Mouse (Mus musculus): ENCODE results near the gene Plvap.
"Not testable (repeated sequence)": the region's sequence is repeated elsewhere in the genome, so short reads cannot be mapped to it uniquely, and the experiment has no call there.

Plvap gene

DNA sequence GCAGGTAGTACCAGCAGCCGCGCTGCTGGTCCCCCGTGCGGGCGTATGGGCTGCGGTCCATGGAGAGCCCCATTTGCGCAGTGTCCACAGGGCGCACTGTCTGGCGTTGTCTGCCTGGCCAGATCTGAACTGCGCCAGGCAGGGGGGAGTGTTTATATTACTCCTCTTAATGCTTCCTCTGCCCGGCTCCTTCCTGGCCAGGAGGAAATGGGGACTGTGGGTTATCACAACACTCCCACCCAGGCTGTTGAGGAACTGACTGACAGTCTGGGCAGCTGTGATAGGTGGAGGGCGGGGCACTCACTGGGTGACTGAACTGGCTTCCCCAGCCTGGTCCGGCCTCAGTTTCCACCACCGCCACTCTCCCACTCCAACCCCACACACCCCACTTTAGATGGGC lies at the start of gene Plvap:
Plvap (minus strand) TSS at position 109 of the 400 bp plus-strand sequence.
- no peak for DNase-seq

- no peak for DNase-seq
Measured at GRCm38 (mm10) chr8:71560765-71561164, 49.2 kb upstream of the Plvap start.

DNA sequence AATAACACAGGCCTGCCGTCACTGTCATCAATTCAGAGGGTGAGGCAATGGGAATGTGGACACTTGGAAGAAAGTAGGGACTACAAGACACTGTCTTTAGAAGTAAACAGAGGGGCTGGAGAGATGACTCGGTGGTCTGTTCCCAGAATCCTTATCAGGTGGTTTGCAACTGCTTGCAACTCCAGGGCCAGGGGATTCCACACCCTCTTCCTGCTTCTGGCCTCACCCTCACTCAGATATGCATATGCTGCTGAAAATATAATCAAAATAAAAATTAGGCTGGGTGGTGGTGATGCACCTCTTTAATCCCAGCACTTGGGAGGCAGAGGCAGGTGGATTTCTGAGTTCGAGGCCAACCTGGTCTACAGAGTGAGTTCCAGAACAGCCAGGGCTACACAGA lies 48.5 kb upstream of the Plvap start:
- no peak for DNase-seq

DNA sequence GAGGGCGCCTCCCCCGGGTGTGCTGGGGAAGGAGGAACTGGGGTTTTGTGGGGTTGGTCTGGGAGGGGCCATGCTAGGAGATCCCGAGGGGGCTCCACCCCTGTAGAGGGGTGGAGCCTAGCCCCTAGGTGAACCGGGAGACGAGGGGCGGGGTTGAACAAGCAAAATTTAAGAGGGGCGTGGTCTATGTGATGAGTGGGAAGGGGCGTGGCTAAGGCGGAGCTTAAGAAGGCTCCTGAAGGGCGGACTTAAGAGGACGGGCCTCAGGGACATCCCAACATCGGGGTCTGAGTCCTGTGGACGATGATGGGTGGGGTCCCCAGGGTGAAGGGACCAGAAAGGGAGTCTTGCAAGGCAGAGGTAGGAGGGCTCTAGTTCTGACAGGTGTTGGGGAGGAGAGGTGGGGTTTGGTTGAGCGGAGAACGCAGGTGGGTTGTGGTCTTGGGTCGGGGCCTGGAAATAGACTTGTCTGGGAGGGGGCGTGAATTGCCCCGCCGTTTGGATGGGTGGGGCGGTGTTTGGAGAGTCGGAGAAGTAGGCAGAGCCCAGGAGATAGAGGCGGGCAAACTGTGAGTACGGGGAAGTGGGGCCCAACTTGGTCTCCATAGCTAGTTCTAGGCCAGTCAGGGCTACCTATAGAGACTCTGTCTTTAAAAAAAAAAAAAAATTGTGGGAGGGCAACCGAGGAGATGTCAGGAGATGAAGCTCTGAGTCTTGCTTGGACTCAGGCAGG lies 47.6 kb upstream of the Plvap start:
- no peak for DNase-seq

GRCm38 (mm10) chr8:71558071-71558957 lies 46.8 kb upstream of the Plvap start, which contains the start of gene Tmem221:
Tmem221 (minus strand) TSS chr8:71558871.
- no peak for DNase-seq

DNA sequence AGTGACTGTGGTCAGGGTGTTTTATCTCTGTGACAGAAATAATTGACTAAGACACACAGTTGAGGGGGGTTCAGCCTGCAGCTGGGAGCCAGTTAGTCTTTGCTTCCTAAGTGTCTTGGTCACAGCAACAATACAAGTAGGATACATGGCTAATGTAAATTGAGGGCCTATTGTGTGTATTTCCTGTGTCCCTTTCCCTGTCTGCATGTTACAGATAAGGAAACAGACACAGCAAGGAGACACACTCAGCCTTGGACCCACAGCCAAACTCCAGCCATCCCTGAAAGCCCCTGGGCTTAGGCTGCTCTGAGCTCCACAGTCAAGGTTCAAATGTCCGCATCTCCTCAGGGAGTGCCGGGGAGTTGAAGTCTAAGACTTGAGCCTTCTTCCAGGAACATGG lies 43.1 kb upstream of the Plvap start:
- no peak for DNase-seq

GRCm38 (mm10) chr8:71554001-71554400 lies 42.4 kb upstream of the Plvap start:
- DNase-seq = no peak

- DNase-seq = no peak
Measured at GRCm38 (mm10) chr8:71552770-71553169, 41.2 kb upstream of the Plvap start.

DNA sequence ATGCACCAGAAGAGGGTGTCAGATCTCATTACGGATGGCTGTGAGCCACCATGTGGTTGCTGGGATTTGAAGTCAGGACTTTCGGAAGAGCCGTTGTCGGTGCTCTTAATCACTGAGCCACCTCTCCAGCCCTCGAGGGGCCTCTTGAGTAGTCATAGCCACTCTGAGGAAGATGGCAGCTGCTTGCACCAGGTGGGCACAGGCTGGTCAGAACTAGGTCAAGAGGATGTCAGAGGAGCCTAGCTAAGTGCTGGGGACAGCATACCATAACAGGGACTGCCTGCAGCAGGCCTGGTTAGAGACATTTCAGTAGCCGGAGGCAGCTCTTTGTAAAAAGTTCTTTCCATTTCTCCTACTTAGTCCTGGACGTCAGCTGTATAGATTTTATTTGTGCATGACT lies 39.2 kb upstream of the Plvap start:
- DNase-seq = no peak

DNA sequence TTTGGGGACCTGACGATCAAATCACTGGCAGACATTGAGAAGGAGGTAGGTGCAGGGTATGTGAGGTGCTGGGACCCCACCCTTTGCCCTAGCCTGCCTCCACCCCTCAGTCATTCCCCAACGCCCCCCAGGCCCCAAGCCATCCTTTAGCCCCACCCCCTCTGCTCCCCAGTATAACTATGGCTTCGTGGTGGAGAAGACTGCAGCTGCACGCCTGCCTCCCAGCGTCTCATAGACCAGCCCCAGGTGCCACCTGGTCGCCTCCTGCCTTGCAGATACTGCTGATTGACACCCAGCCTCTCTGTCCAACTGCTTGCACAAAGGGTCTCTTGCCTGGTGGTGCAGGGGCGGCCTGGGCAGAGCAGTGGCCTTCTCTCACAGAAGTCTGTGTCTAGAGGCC lies 36.0 kb upstream of the Plvap start:
- DNase-seq = no peak

GRCm38 (mm10) chr8:71545053-71545452 lies 33.5 kb upstream of the Plvap start:
- no peak for DNase-seq

DNA sequence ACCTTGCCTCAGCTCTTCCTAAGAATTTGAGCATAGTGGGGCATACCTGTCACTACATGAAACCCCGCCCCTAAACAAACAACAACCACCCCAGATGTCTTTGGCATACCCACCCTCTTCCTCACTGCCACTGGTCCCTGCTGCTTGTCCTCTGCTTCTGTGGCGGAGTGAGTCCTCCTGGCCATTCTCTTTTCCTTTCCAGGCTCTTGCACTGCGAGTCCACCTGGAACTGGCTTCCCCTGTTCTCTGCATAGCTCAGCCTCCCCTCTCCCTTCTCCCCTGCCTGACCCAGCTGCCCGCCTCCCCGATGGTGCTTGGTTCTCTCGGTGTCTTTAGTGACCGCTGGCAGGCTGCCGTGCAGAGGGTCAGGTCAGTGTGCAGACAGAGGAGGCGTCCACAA lies 32.2 kb upstream of the Plvap start:
- DNase-seq = no peak

DNA sequence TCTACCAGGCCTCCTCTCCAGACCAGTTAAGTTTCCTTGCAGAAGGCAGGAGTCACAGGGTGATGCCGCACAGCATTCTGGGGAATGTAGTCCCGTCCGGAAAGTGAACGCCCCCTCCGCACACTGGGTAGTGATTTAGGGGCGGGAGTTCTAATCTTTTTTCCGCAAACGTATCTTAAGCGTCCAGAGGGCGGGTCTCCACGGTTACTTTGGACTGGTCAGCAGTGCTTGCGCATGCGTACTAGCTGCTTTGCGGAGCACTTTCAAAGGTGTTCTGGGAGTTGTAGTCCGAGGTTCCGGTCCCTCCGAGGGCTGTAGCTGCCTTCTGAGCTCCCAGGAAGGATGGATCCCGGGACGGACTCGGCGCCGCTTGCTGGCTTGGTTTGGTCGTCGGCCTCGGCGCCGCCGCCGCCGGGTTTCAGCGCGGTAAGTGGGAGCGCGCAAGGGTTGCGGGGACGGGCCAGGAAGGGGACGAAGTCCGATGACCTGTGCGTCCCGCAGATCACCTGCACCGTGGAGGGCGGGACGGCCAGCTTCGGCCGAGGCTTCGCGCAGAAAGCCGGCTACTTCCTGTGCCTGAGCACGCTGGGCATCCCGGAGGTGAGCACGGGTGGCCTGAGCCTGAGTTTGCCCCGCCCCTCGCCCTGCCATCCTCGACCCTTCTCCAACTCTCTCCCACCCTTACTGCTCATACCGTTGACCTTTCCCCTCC lies 31.2 kb upstream of the Plvap start, which contains the start of gene Mvb12a:
Mvb12a (plus strand) TSS at position 291 of the 712 bp plus-strand sequence.
- DNase-seq = peak; percentile 98

- peak; percentile 38 for DNase-seq
Measured at GRCm38 (mm10) chr8:71537028-71537867, 25.7 kb upstream of the Plvap start, which contains the start of gene Bst2. Bst2 (minus strand) TSS chr8:71537456.

DNA sequence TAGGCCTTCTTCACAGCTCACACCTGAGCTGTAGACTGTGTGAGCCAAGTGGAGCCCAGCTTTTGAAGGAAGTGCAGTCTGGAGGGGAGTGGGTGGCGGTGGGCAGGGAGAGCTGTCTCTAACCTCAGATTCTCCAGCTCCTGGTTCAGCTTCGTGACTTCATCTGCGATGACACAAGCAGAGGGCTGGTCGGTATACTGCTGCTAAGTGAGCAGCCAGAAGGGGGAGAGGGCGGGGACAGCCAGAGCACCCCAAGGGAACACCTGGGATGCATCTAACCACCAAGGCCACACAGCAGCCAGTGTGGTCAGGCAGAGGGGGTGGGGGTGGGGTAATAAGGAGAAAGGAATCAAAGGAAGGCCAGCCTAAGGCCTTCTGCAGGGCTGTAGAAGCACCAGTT lies 24.1 kb upstream of the Plvap start:
- no peak for DNase-seq

GRCm38 (mm10) chr8:71534263-71534810 lies 22.8 kb upstream of the Plvap start:
- DNase-seq = no peak

DNA sequence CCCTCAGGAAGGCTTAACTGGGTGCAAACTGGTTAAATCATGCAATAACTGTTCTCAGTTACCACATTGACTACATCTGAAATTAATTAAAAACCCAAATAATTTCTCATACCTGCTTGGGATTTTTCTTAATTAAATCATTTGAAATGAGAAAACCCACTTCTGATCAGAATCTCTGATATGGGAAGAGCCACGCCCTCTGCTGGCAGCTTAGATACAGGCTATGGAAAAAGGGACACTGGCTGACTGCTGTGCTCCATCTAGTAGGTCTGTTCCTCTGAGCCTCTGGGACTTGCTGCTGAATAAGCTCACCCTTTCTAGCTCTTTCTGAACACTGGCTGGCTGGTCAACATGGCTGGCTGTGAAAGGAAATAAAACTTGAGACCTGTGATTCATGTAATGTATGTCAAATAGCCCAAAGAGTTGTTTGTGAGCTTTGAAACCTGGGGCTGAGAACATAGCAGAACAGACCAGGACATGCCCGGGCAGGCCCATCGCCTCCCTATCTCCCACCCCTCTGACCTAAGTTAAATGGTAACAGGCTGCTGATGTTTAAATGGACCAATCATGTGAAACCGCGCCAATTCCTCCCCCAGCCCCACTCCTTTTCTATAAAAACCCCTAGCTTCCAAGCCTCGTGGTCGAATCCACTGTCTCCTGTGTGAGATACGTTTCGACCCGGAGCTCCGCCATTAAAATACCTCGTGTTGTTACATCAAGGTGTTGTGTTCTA lies 19.3 kb upstream of the Plvap start:
- DNase-seq = not testable (repeated sequence)

DNA sequence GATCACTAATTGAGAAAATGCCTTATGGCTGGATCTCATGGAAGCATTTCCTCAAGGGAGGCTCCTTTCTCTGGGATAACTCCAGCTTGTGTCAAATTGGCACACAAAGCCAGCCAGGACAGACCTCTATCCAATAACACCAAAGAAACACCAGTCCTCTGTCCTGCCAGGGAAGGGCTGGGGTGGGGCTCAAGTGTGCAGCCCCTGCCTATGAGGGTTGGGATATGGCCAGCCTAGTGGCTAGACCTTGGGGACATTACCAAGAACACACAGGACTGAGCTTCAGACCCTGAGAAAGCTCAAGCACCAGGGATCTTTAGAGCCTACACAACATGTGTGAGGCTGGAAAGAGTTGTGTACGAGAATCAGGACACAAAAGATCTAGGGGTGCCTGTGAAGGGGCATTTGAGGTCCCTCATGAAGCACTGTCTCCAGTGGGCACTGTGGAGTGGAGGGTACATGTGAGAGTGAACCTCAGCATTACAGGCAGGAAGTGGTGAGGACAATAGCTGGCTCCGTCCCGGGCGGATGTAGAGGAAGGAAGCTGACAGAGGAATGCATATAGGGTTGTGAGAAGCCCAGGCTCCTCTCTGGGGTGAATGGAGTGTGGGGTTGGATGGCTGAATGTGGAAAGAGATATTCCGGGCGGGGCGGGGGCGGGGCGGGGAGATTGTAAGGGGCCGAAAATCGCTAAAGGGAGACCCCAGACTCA lies 17.0 kb upstream of the Plvap start:
- DNase-seq = no peak

DNA sequence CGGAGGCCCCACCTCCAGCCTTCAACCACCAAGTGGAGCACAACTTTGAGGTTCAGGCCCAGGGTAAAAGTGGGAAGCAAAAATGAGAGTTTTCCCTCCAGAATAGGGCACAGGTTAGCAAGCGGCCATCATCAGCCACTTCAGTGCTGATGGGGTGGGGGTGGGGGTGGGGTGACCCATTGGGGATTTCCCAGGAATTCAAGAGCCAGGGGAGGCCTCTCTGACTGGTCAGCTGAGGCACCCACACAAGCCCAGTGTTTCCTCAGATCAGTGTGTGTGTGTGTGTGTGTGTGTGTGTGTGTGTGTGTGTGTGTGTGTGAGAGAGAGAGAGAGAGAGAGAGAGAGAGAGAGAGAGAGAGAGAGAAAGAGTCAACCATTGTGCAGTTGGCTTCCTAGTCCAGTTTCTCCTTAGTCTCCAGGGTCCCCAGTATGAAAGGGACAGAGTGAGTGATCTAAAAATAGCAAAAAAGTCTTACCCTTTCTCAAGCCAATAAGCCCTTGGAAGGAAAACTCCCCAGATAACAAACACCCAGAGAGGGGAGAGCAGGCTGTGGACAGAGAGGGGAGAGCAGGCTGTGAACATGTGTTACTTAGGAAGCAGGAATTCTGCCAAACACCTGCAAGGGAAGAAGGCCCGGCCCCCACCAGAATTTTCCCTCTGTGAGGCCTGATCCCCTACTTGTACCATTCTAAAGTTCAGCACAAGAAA lies 15.8 kb upstream of the Plvap start:
- DNase-seq = no peak

- no peak for DNase-seq
Measured at GRCm38 (mm10) chr8:71526272-71526671, 14.7 kb upstream of the Plvap start.
